Mouse (Mus musculus) myocyte (in vitro differentiated cells): ENCODE results near the gene Timp2. TPM values are rescaled to one million over a fixed set of nuclear protein-coding genes. Genes with fewer than 3 reads are reported as not detected.
"Not testable (repeated sequence)": the region's sequence is repeated elsewhere in the genome, so short reads cannot be mapped to it uniquely, and the experiment has no call there.

ENCODE experiments used
- H3K27me3 ChIP-seq: one replicate; pipeline ENCODE4 v1.6.1; 2011; ENCODE audit not compliant: control insufficient read depth, insufficient read depth, insufficient read length
- H3K36me3 ChIP-seq: one replicate; pipeline ENCODE4 v1.6.1; 2011; ENCODE audit not compliant: control insufficient read depth, insufficient read depth
- H3K4me2 ChIP-seq: one replicate; pipeline ENCODE4 v1.6.1; 2011; ENCODE audit warnings: low read depth, control low read depth
- H3K4me3 ChIP-seq: one replicate; pipeline ENCODE4 v1.5.1; 2011; ENCODE audit warnings: mild to moderate bottlenecking, control low read depth, moderate library complexity
- H3K79me2 ChIP-seq: one replicate; pipeline ENCODE4 v1.6.1; 2011; ENCODE audit not compliant: control insufficient read depth, insufficient read depth
- H3ac ChIP-seq: one replicate; pipeline ENCODE4 v1.6.1; 2011; ENCODE audit not compliant: control insufficient read depth, insufficient read length
- CEBPB ChIP-seq: IDR thresholded peaks from 2 replicates; pipeline ENCODE4 v1.6.1; 2011; ENCODE audit warnings: mild to moderate bottlenecking, moderate library complexity; ENCODE audit not compliant: poor library complexity, insufficient read depth, severe bottlenecking
- E2F4 ChIP-seq: IDR thresholded peaks from one replicate; pipeline ENCODE4 v1.6.1; 2011; ENCODE audit warnings: mild to moderate bottlenecking, control low read depth, moderate library complexity; ENCODE audit not compliant: insufficient read depth
- MAX ChIP-seq: IDR thresholded peaks from one replicate; pipeline ENCODE4 v1.6.1; 2011; ENCODE audit warnings: low read depth, mild to moderate bottlenecking, control low read depth
- MYOD1 ChIP-seq, 3 experiments: IDR thresholded peaks; one replicate each; pipeline ENCODE4 v1.6.1; 2011; ENCODE audit warnings: control low read depth in 2 of 3, low read depth in 2 of 3, mild to moderate bottlenecking in 2 of 3, moderate library complexity in 1 of 3; ENCODE audit not compliant: insufficient read length in 2 of 3, control insufficient read depth in 1 of 3
- MYOG ChIP-seq, 3 experiments: IDR thresholded peaks; one replicate each; pipeline ENCODE4 v1.6.1; 2011; ENCODE audit warnings: control low read depth in 2 of 3, low read depth in 2 of 3, mild to moderate bottlenecking in 2 of 3; ENCODE audit not compliant: insufficient read length in 2 of 3, control insufficient read depth in 1 of 3, insufficient read depth in 1 of 3
- POLR2A ChIP-seq: IDR thresholded peaks from one replicate; pipeline ENCODE4 v1.6.1; 2011; ENCODE audit warnings: low read depth, mild to moderate bottlenecking, control low read depth, moderate library complexity; ENCODE audit not compliant: insufficient read length
- POLR2AphosphoS2 ChIP-seq: IDR thresholded peaks from one replicate; pipeline ENCODE4 v1.6.1; 2011; ENCODE audit warnings: low read depth, control low read depth; ENCODE audit not compliant: insufficient read length
- REST ChIP-seq: IDR thresholded peaks from one replicate; pipeline ENCODE4 v1.6.1; 2011; ENCODE audit warnings: mild to moderate bottlenecking, control low read depth, moderate library complexity; ENCODE audit not compliant: insufficient read depth, insufficient read length
- SRF ChIP-seq: IDR thresholded peaks from one replicate; pipeline ENCODE4 v1.6.1; 2011; ENCODE audit warnings: low read depth; ENCODE audit not compliant: control insufficient read depth, insufficient read length
- TCF12 ChIP-seq: IDR thresholded peaks from one replicate; pipeline ENCODE4 v1.6.1; 2011; ENCODE audit warnings: mild to moderate bottlenecking, control low read depth; ENCODE audit not compliant: poor library complexity, insufficient read depth, severe bottlenecking
- TCF3 ChIP-seq: IDR thresholded peaks from one replicate; pipeline ENCODE4 v1.6.1; 2011; ENCODE audit warnings: low read depth, control low read depth; ENCODE audit not compliant: insufficient read length
- USF1 ChIP-seq: IDR thresholded peaks from one replicate; pipeline ENCODE4 v1.6.1; 2011; ENCODE audit warnings: low read depth, mild to moderate bottlenecking, control low read depth, moderate library complexity
- polyA plus RNA-seq: library from polyadenylated mRNA; unstranded; fragments of >200 nt; fragmentation: generic; extraction: Trizol; gene quantifications from one replicate; pipeline ENCODE4 v1.2.1, GENCODE M21; 2012; ENCODE audit warnings: missing spikeins

Timp2 gene
- polyA plus RNA-seq, 1 experiment, result 321 TPM

DNA sequence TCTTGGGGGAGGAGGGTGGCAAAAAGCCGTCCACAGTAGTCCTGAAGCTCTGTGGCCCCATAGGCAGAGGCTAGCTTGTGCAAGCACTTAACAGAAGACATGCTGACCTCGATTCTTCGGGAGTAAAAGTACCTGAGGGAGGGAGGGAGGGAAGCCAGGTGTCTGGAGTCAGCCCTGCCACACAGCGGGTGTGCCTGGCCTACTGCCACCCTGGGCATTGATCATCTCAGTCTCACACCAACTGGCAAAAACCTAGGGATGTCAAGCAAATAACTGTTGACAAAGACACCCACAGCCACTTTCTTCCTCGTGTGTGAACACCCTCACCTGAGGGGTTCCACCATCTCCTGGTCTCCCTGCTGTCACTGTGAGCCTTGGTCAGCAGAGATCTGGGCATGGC, 38.5 kb upstream of the Timp2 start:
- no peak for TF ChIP-seq TCF3
- TF ChIP-seq SRF, result no peak
- no peak for TF ChIP-seq USF1
- TF ChIP-seq POLR2A, result no peak
- no peak for TF ChIP-seq MYOG (IDR thresholded peaks at IDR 0.05; ENCODE audit: control insufficient read depth in 1 of 3, insufficient read depth in 1 of 3, insufficient read length in 2 of 3, low read depth in 2 of 3)
- TF ChIP-seq TCF12, result no peak
- no peak for TF ChIP-seq MYOD1 (IDR thresholded peaks at IDR 0.05; ENCODE audit: control insufficient read depth in 1 of 3, insufficient read length in 2 of 3, low read depth in 2 of 3)
- no peak for TF ChIP-seq E2F4
- TF ChIP-seq CEBPB, result no peak
- H3K4me3 ChIP-seq, result no peak overlapping the region
- no peak overlapping the region for H3K4me2 ChIP-seq
- H3K27me3 ChIP-seq, result no peaks in the 10 kb centered on the region
- H3ac ChIP-seq, result no peak overlapping the region
- H3K79me2 ChIP-seq, result no peaks in the 10 kb centered on the region
- no peaks in the 10 kb centered on the region for H3K36me3 ChIP-seq

GRCm38 (mm10) chr11:118387816-118388215, 32.3 kb upstream of the Timp2 start:
- not testable (repeated sequence) for H3K36me3 ChIP-seq, H3K4me3 ChIP-seq, H3K79me2 ChIP-seq, H3K27me3 ChIP-seq, H3K4me2 ChIP-seq, H3ac ChIP-seq

DNA sequence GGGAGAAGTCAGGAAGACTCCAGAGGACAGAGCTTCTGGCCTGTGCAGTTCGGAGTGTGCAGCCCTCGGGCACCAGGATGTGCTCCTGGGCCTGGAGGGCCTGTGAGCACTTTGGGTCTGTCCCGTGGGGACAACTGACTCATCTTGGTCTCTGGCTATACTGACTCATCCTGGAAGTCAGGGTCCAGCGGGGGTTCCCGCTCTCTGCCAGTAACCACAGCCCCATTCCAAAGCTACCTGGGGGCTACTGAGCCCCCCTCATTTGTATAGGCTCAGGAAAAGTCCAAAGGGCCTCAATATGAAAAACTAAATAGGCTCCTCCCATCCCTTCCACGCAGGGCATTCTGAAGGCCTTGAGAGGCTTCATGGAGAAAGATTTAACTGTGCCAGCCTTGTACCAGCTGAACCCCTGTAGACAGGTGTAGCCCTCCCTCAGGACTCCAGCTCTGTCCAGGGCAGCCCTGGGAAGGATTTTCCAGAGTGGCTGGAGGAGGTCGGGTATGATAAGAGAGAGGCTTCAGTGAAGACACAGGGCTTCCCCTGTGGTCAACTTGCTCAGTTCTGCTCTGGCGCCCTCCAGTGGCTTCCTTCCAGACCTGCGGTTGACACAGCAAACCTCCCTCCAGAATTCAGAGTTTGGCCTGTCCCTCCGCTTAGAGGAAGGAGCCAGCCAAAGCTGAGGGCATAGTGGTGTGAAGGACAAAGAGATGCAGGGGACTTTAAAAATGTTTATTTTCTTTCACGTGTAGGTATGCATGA, 23.9 kb upstream of the Timp2 start:
- Histone ChIP-seq H3K36me3 (no peaks in the 10 kb centered on the region), H3ac (no peak overlapping the region), H3K4me2 (peak overlapping the region; percentile 79), H3K27me3 (no peaks in the 10 kb centered on the region), H3K79me2 (no peaks in the 10 kb centered on the region), H3K4me3 (no peak overlapping the region)
- TF ChIP-seq MYOD1 (IDR thresholded peaks at IDR 0.05; ENCODE audit: control insufficient read depth in 1 of 3, insufficient read length in 2 of 3, low read depth in 2 of 3), result no peak
- TF ChIP-seq E2F4, result no peak
- TF ChIP-seq SRF, result no peak
- no peak for TF ChIP-seq MYOG (IDR thresholded peaks at IDR 0.05; ENCODE audit: control insufficient read depth in 1 of 3, insufficient read depth in 1 of 3, insufficient read length in 2 of 3, low read depth in 2 of 3)
- no peak for TF ChIP-seq CEBPB
- TF ChIP-seq POLR2AphosphoS2, result no peak
- TF ChIP-seq MAX, result no peak
- no peak for TF ChIP-seq POLR2A
- TF ChIP-seq REST, result no peak

GRCm38 (mm10) chr11:118378656-118379055, 23.1 kb upstream of the Timp2 start:
- no peaks in the 10 kb centered on the region for H3K36me3 ChIP-seq
- no peaks in the 10 kb centered on the region for H3K27me3 ChIP-seq
- H3K4me2 ChIP-seq, result peak overlapping the region; percentile 79
- TF ChIP-seq E2F4 (no peak), CEBPB (no peak), MYOD1 (IDR thresholded peaks at IDR 0.05; ENCODE audit: control insufficient read depth in 1 of 3, insufficient read length in 2 of 3, low read depth in 2 of 3) (no peak), TCF3 (no peak), POLR2AphosphoS2 (no peak), TCF12 (no peak), POLR2A (no peak), SRF (no peak), MAX (no peak), REST (no peak), MYOG (IDR thresholded peaks at IDR 0.05; ENCODE audit: control insufficient read depth in 1 of 3, insufficient read depth in 1 of 3, insufficient read length in 2 of 3, low read depth in 2 of 3) (no peak), USF1 (no peak)
- H3ac ChIP-seq, result no peak overlapping the region
- H3K79me2 ChIP-seq, result no peaks in the 10 kb centered on the region
- H3K4me3 ChIP-seq, result no peak overlapping the region

DNA sequence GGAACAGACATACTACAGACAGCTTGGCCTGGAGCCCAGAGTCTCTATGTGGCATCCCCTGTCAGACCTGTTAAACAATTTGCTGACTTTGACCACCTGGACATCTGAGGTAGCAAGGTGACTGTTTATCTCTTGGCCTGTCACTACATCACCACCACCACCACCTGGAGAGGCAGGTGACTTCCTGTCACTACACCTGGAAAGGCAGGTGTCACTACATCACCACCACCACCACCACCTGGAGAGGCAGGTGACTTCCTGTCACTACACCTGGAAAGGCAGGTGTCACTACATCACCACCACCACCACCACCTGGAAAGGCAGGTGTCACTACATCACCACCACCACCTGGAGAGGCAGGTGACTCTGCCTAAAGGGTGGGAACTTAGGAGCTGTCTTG, 20.8 kb upstream of the Timp2 start:
- H3K4me2 ChIP-seq, H3ac ChIP-seq, H3K36me3 ChIP-seq: not testable (repeated sequence)

More for the DNA sequence above, 20.8 kb upstream of the Timp2 start:
- H3K4me3 ChIP-seq, H3K27me3 ChIP-seq, H3K79me2 ChIP-seq: not testable (repeated sequence)
